12 mouse cellular contexts compared by ENCODE assay signal in genomic region chr15:101181106-101181466, GRCm38 (mm10). TPM values are rescaled to one million over a fixed set of nuclear protein-coding genes. Genes with fewer than 3 reads are reported as not detected.
A peak's percentile ranks its signal among the peaks of the same experiment; 100 is the strongest.
DNase-seq lines count a peak whose midpoint lies in the region; ATAC-seq lines count a peak whose summit lies in the region.
"Had no signal": no experiment of that assay in that cellular context is flagged by ENCODE, and none has a peak within 500 bp of the region (broad histone marks: within the 10 kb centered on the region; RNA-seq: fewer than 3 reads in every experiment).

No protein-coding gene starts in this region.

- no peak overlapping the region for H3K4me2 ChIP-seq in forebrain, embryonic 16.5 days (ENCODE audit: low read length)
- no peak overlapping the region for H3K4me2 ChIP-seq in kidney, embryonic 15.5 days
- H3K4me2 ChIP-seq in limb, embryonic 11.5 days (ENCODE audit: low read depth, severe bottlenecking) = no peak overlapping the region
- H3K4me2 ChIP-seq: hindbrain, embryonic 15.5 days had no signal

- H3K9me3 ChIP-seq in forebrain, embryonic 10.5 days = no peaks in the 10 kb centered on the region; the same call in 1 of the 2 replicates
- no peaks in the 10 kb centered on the region for H3K9me3 ChIP-seq in forebrain, embryonic 16.5 days (ENCODE audit: control insufficient read depth, low read length)
- no peaks in the 10 kb centered on the region for H3K9me3 ChIP-seq in kidney, embryonic 15.5 days (replicated peaks)
- no peaks in the 10 kb centered on the region for H3K9me3 ChIP-seq in limb, embryonic 11.5 days (ENCODE audit: control insufficient read depth, low read length)
- H3K9me3 ChIP-seq: hindbrain, embryonic 15.5 days had no signal

- no peaks in the 10 kb centered on the region for H3K27me3 ChIP-seq in forebrain, embryonic 10.5 days (ENCODE audit: poor library complexity, severe bottlenecking)
- H3K27me3 ChIP-seq in forebrain, embryonic 16.5 days (replicated peaks; ENCODE audit: control insufficient read depth, insufficient read depth, low read length) = no peaks in the 10 kb centered on the region
- no peaks in the 10 kb centered on the region for H3K27me3 ChIP-seq in kidney, embryonic 15.5 days
- no peaks in the 10 kb centered on the region for H3K27me3 ChIP-seq in limb, embryonic 11.5 days (ENCODE audit: control insufficient read depth, insufficient read depth, low read length)
- H3K27me3 ChIP-seq: hindbrain, embryonic 15.5 days had no signal

- no peak overlapping the region for H3K9ac ChIP-seq in forebrain, embryonic 16.5 days (replicated peaks; ENCODE audit: low read depth, low read length)
- peak overlapping the region; percentile 11; the same call in 1 of the 2 replicates for H3K9ac ChIP-seq in kidney, embryonic 15.5 days
- H3K9ac ChIP-seq in limb, embryonic 11.5 days (ENCODE audit: low read length) = no peak overlapping the region; the same call in 1 of the 2 replicates
- H3K9ac ChIP-seq: hindbrain, embryonic 15.5 days had no signal

- H3K27ac ChIP-seq in forebrain, embryonic 10.5 days = peak overlapping the region; percentile 72
- no peak overlapping the region for H3K27ac ChIP-seq in forebrain, embryonic 16.5 days (ENCODE audit: low read length)
- peak overlapping the region; percentile 64 for H3K27ac ChIP-seq in kidney, embryonic 15.5 days
- H3K27ac ChIP-seq in limb, embryonic 11.5 days (replicated peaks; ENCODE audit: low read depth, low read length) = 0 out of 2 replicates have a peak overlapping the region, but pooled peaks have one; percentile 36
- H3K27ac ChIP-seq: hindbrain, embryonic 15.5 days had no signal

- no peak for DNase-seq in forebrain, embryonic 10.5 days (ENCODE audit: extremely low spot score, low spot score)
- no peak for DNase-seq in kidney, postnatal 10 days
- DNase-seq in ES-CJ7 (ENCODE audit: low read depth, low spot score) = peak; percentile 90
- no peak for DNase-seq in limb, embryonic 11.5 days (ENCODE audit: low spot score)
- no peak for DNase-seq in adrenal gland, postnatal 10 days
- no peak for DNase-seq in layer of hippocampus, adult 9-11 months
- DNase-seq: lung, postnatal 10 days; spleen, adult 18-20 months had no signal

- 16% methylated on average over 5 of the region's 5 CpGs for WGBS in forebrain, embryonic 10.5 days
- WGBS in forebrain, embryonic 16.5 days = 26% methylated on average over 5 of the region's 5 CpGs
- WGBS in kidney, embryonic 15.5 days = 30% methylated on average over 5 of the region's 5 CpGs
- WGBS in limb, embryonic 11.5 days = 17% methylated on average over 5 of the region's 5 CpGs

- H3K36me3 ChIP-seq in forebrain, embryonic 10.5 days (replicated peaks) = peaks cover 32% of the 10 kb centered on the region
- no peaks in the 10 kb centered on the region for H3K36me3 ChIP-seq in forebrain, embryonic 16.5 days (ENCODE audit: control insufficient read depth, insufficient read depth)
- H3K36me3 ChIP-seq in kidney, embryonic 15.5 days = peaks cover 4% of the 10 kb centered on the region; the same call in 1 of the 2 replicates
- peaks cover 2% of the 10 kb centered on the region; the same call in 1 of the 2 replicates for H3K36me3 ChIP-seq in limb, embryonic 11.5 days (ENCODE audit: control insufficient read depth, insufficient read depth, low read length)
- H3K36me3 ChIP-seq: hindbrain, embryonic 15.5 days had no signal

- no peak overlapping the region for H3K4me3 ChIP-seq in forebrain, embryonic 10.5 days
- no peak overlapping the region for H3K4me3 ChIP-seq in forebrain, embryonic 16.5 days (replicated peaks; ENCODE audit: low read length)
- no peak overlapping the region for H3K4me3 ChIP-seq in kidney, embryonic 15.5 days (replicated peaks)
- no peak overlapping the region for H3K4me3 ChIP-seq in limb, embryonic 11.5 days (ENCODE audit: low read depth, low read length)
- H3K4me3 ChIP-seq: hindbrain, embryonic 15.5 days had no signal

- no peak for ATAC-seq in forebrain, embryonic 16.5 days
- ATAC-seq in kidney, embryonic 15.5 days (replicated peaks; ENCODE audit: low FRiP score) = no peak
- no peak for ATAC-seq in limb, embryonic 11.5 days (ENCODE audit: insufficient number of reproducible peaks, low FRiP score, low TSS enrichment, low read depth)
- ATAC-seq: forebrain, embryonic 14.5 days had no signal

- H3K4me1 ChIP-seq in forebrain, embryonic 10.5 days = peaks cover 59% of the 10 kb centered on the region
- H3K4me1 ChIP-seq in forebrain, embryonic 16.5 days (replicated peaks; ENCODE audit: control insufficient read depth, insufficient read depth, low read length) = peaks cover 35% of the 10 kb centered on the region
- peaks cover 70% of the 10 kb centered on the region for H3K4me1 ChIP-seq in kidney, embryonic 15.5 days
- peaks cover 33% of the 10 kb centered on the region for H3K4me1 ChIP-seq in limb, embryonic 11.5 days (ENCODE audit: control insufficient read depth, insufficient read depth, low read length)

RNA-seq across cellular contexts. Expression of gene Acvr1b, which starts 7.2 kb away (rescaled TPM):
- 5.8 TPM in 2 replicates for polyA plus RNA-seq in forebrain, embryonic 10.5 days (2016; fragmentation: Nextera tagmentation; extraction: Ambion mirVana)
- polyA plus RNA-seq in forebrain, embryonic 16.5 days (2015; fragmentation: Nextera tagmentation; extraction: Ambion mirVana) = 26.0 and 27.4 TPM in 2 replicates
- polyA plus RNA-seq in kidney, embryonic 15.5 days (2015; fragmentation: Nextera tagmentation; extraction: Ambion mirVana) = 6.2 and 6.4 TPM in 2 replicates
- polyA plus RNA-seq in limb, embryonic 11.5 days (2014; fragmentation: Nextera tagmentation; extraction: Ambion mirVana) = 8.0 and 9.4 TPM in 2 replicates
- 10 to 100 TPM; 10.8 to 13.4 TPM for total RNA-seq in adrenal gland, postnatal 10 days (2021)

RNA-seq across cellular contexts. Expression of gene Grasp, which starts 42.9 kb away (rescaled TPM):
- polyA plus RNA-seq in forebrain, embryonic 10.5 days (2016; fragmentation: Nextera tagmentation; extraction: Ambion mirVana) = 2.6 and 4.1 TPM in 2 replicates
- 1.3 and 1.8 TPM in 2 replicates for polyA plus RNA-seq in forebrain, embryonic 16.5 days (2015; fragmentation: Nextera tagmentation; extraction: Ambion mirVana)
- 4.7 TPM in 2 replicates for polyA plus RNA-seq in kidney, embryonic 15.5 days (2015; fragmentation: Nextera tagmentation; extraction: Ambion mirVana)
- polyA plus RNA-seq in limb, embryonic 11.5 days (2014; fragmentation: Nextera tagmentation; extraction: Ambion mirVana) = 6.7 and 7.7 TPM in 2 replicates
- total RNA-seq in adrenal gland, postnatal 10 days (2021) = 10 to 100 TPM; 16.4 to 24.0 TPM

RNA-seq across cellular contexts. Expression of gene Acvrl1, which starts 52.8 kb away (rescaled TPM):
- 8.0 and 8.1 TPM in 2 replicates for polyA plus RNA-seq in forebrain, embryonic 10.5 days (2016; fragmentation: Nextera tagmentation; extraction: Ambion mirVana)
- 8.0 and 8.4 TPM in 2 replicates for polyA plus RNA-seq in forebrain, embryonic 16.5 days (2015; fragmentation: Nextera tagmentation; extraction: Ambion mirVana)
- polyA plus RNA-seq in kidney, embryonic 15.5 days (2015; fragmentation: Nextera tagmentation; extraction: Ambion mirVana) = 17.2 and 18.4 TPM in 2 replicates
- polyA plus RNA-seq in limb, embryonic 11.5 days (2014; fragmentation: Nextera tagmentation; extraction: Ambion mirVana) = 3.8 and 5.0 TPM in 2 replicates
- total RNA-seq in adrenal gland, postnatal 10 days (2021) = 10 to 100 TPM; 19.5 to 19.8 TPM
